Mouse (Mus musculus) testis, adult 2 months (tissue): ENCODE data around the gene Mboat7. TPM values are rescaled to one million over a fixed set of nuclear protein-coding genes. Genes with fewer than 3 reads are reported as not detected.
A peak's percentile ranks its signal among the peaks of the same experiment; 100 is the strongest.
"Not testable (repeated sequence)": the region's sequence is repeated elsewhere in the genome, so short reads cannot be mapped to it uniquely, and the experiment has no call there.

Source experiments
- H3K27ac ChIP-seq: fragments of 200-500 bp; 2 replicates; pipeline ENCODE4 v1.5.1; 2012; ENCODE audit warnings: low read depth, low read length; ENCODE audit not compliant: control insufficient read depth, insufficient read depth
- H3K27me3 ChIP-seq: fragments of 200-500 bp; 2 replicates; pipeline ENCODE4 v1.6.1; 2012; ENCODE audit warnings: mild to moderate bottlenecking, low read length, moderate library complexity; ENCODE audit not compliant: control insufficient read depth, insufficient read depth
- H3K36me3 ChIP-seq: fragments of 200-500 bp; 2 replicates; pipeline ENCODE4 v1.6.1; 2012; ENCODE audit warnings: mild to moderate bottlenecking, low read length; ENCODE audit not compliant: control insufficient read depth, insufficient read depth
- H3K4me1 ChIP-seq: fragments of 200-500 bp; 2 replicates; pipeline ENCODE4 v1.6.1; 2012; ENCODE audit warnings: low read length; ENCODE audit not compliant: control insufficient read depth, insufficient read depth
- H3K4me3 ChIP-seq: fragments of 200-500 bp; 2 replicates; pipeline ENCODE4 v1.5.1; 2012; ENCODE audit warnings: low read depth, mild to moderate bottlenecking, low read length, moderate library complexity, mixed read lengths; ENCODE audit not compliant: control insufficient read depth
- CTCF ChIP-seq: fragments of 200-500 bp; IDR thresholded peaks from 2 replicates; pipeline ENCODE4 v1.5.1; 2012; ENCODE audit warnings: low read depth, mild to moderate bottlenecking, inconsistent platforms, low read length, moderate library complexity; ENCODE audit not compliant: control insufficient read depth, insufficient read depth, insufficient replicate concordance
- POLR2A ChIP-seq: fragments of 200-500 bp; IDR thresholded peaks from 2 replicates; pipeline ENCODE4 v1.6.1; 2012; ENCODE audit warnings: low read depth, mild to moderate bottlenecking, inconsistent platforms, low read length, moderate library complexity; ENCODE audit not compliant: control insufficient read depth
- polyA plus RNA-seq: library from polyadenylated mRNA; depleted of rRNA; stranded (reverse); fragments of >200 nt; gene quantifications from 2 replicates; pipeline ENCODE4 v1.2.3, GENCODE M21; 2012

Gene Mboat7
- polyA plus RNA-seq, 1 experiment, result 14.9 TPM

DNA sequence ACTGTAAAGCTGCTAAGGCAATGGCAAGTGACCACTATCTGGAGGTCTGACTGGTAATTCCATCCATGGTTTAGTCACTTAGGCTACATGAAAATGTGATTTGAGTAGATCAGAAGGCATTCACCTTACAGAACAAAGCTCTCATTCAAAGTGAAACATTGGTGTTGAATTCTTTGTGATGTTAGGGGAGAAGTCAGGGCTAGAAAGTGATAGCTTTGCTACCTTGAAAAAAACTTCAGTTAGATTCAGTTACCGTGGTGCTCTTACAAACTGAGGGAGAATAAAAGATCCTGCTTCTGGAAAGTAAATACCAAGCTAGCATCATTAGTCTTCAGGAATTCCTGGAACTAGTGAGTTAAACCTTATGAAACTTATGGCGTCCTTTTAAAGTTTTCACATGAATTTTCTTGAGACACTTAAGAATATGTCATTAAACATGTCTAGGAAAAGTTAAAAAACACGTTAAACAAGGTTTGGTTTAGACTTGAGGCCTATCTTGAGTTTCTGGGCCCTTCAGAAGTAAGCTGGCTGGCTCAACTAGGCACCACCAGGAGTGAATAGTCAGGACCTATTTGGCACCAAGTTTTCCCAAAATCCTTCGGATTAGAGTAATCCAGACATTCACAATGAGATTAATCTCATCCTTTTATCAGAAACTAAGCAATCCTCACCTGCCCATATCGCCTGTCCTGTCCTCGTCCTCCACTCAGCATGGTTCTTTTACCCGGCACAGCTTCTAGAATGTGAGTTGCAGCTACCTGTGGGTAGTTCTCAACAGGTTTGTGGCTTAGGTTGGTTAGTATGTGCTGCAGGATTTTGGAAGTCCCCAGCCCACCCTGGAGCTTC, 14.5 kb upstream of the Mboat7 start:
- no peaks in the 10 kb centered on the region; the same call in 1 of the 2 replicates for H3K36me3 ChIP-seq
- no peaks in the 10 kb centered on the region for H3K4me1 ChIP-seq
- H3K27ac ChIP-seq, result no peak overlapping the region
- no peak overlapping the region for H3K4me3 ChIP-seq
- no peak for TF ChIP-seq POLR2A
- TF ChIP-seq CTCF, result no peak
- H3K27me3 ChIP-seq, result no peaks in the 10 kb centered on the region

DNA sequence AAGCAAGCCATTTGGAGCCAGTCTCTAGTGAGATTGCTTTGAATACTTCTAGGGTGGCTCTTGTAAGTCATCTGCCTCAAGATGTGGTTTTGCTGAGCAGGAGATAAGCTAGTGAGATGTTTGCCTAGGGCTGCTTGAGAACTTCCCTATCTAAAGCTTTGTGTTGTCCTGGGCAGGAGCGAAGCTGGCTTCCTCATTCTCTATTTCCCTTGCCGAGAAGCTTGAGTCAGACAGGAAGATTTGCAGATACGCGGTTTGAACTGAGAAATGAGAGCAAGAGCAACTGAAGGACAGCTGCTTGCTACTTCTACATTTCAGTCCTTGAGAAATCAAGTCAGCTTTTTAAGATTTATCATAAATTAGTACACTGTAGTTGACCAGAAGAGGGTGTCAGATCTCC, 13.7 kb upstream of the Mboat7 start:
- Histone ChIP-seq H3K36me3 (no peaks in the 10 kb centered on the region; the same call in 1 of the 2 replicates), H3K4me3 (no peak overlapping the region), H3K27ac (no peak overlapping the region), H3K27me3 (no peaks in the 10 kb centered on the region), H3K4me1 (no peaks in the 10 kb centered on the region)
- TF ChIP-seq POLR2A (no peak), CTCF (no peak)

DNA sequence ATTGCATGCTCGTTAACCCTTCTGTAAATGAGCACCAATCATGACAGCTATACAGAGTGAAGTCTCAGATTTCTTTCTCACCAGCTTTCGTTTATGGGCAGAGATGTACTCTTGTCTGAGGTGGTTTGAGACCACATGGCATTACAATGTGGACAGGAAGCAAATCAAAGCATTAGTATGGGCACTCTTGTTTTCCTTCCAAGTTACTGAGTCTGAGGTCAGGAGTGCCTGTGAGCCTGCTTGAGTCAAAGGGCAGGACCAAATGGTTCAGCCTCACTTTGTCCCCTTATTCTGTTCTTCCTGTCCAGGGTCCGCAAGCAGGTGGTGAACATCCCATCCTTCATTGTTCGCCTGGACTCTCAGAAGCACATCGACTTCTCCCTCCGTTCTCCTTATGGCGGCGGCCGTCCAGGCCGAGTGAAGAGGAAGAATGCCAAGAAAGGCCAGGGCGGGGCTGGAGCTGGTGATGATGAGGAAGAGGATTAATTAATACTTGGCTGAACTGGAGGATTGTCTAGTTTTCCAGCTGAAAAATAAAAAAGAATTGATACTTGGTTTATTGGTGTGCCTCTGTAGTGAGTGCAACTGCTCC, 13.1 kb upstream of the Mboat7 start:
- TF ChIP-seq POLR2A, result no peak
- no peak for TF ChIP-seq CTCF
- no peak overlapping the region for H3K27ac ChIP-seq
- no peaks in the 10 kb centered on the region for H3K27me3 ChIP-seq
- H3K4me3 ChIP-seq, result no peak overlapping the region
- no peaks in the 10 kb centered on the region for H3K4me1 ChIP-seq
- no peaks in the 10 kb centered on the region; the same call in 1 of the 2 replicates for H3K36me3 ChIP-seq

DNA sequence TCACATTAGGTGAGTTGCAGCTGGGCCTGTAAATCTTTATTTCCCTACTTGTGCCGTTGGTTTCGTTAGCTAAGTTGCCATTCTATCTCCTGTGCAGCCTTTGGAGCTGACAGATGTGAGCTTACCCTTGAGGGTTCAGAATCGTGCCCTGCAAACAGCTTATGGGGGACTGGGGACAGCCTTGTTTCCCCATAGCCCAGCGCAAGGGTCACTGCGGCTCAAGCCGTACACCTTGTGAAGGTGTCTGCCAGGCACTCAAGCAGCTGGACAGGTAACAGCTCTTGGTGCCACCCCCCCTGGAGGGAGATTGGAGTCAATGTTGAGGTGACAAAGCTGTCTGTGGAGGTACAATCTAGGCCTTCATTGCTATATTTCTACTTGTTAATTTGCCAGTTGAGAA, 12.6 kb upstream of the Mboat7 start:
- no peak overlapping the region; the same call in 1 of the 2 replicates for H3K4me3 ChIP-seq
- no peaks in the 10 kb centered on the region; the same call in 1 of the 2 replicates for H3K36me3 ChIP-seq
- no peaks in the 10 kb centered on the region for H3K4me1 ChIP-seq
- no peak overlapping the region for H3K27ac ChIP-seq
- TF ChIP-seq CTCF, result no peak
- TF ChIP-seq POLR2A, result no peak
- H3K27me3 ChIP-seq, result no peaks in the 10 kb centered on the region

DNA sequence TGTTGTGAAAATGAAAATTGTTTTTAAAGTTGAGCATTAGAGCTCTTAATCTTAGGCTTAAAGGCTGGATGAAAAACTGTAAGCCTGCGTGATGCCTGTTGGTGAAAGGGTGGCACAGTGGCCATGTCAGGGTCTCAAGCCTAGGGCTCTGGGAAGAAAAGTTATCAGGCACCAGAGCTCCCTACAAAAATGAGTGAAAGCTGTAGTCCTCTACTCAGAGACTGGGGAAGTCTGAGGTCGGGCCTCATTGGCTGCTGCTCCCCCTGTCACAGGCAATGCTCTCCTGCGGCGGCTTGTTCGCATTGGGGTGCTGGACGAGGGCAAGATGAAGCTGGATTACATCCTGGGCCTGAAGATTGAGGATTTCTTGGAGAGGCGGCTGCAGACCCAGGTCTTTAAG, 12.1 kb upstream of the Mboat7 start:
- H3K27ac ChIP-seq, H3K4me1 ChIP-seq, H3K36me3 ChIP-seq, H3K27me3 ChIP-seq: not testable (repeated sequence)
- H3K4me3 ChIP-seq, result peak overlapping the region; percentile 50

DNA sequence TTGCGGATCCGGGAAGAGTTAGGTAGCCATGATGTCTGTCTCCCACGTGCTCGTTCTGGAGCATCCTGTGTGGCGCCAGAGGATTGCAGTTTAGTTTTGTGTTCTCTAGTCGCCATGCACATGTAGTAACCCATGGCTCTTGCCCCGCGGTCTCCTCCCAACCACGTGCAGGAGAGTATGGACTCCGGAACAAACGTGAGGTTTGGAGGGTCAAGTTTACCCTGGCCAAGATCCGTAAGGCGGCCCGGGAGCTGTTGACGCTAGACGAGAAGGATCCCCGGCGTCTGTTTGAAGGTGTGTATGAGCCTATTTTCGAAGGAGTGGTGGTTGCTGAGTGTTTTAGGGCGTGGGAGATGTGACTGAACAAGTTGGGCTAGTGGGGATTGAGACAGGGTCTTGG, 11.2 kb upstream of the Mboat7 start:
- H3K36me3 ChIP-seq, result no peaks in the 10 kb centered on the region; the same call in 1 of the 2 replicates
- peak overlapping the region; percentile 86 for H3K27ac ChIP-seq

DNA sequence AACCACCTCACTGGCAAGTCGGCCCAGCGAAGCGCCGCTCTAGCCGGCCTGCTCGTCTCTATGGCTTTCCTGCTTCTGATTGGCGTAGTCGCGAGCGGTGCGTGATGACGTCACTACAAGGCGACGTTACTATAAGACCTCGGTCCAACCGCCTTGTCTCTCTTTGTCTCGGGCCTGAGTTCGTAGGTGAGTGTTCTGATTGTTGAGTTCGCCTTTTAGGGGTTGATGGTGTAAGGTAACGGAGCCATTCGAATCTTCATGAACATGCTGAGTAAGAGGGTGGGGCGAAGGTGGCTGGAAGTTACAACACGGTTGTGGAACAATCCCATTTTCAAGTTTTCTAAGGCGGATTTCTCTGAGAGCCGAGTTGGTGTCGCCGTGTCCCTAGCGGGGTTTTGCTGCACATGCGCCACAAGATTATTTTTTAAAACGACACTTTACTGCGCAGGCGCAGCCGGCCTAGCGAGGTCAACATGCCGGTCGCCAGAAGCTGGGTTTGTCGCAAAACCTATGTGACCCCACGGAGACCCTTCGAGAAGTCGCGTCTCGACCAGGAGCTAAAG, 10.6 kb upstream of the Mboat7 start, which contains the start of gene Rps9:
Rps9 (plus strand) TSS at position 115 of the 563 bp plus-strand sequence.
- TF ChIP-seq POLR2A (peak; percentile 99), CTCF (no peak)
- H3K4me3 ChIP-seq, result peak within 1 kb of the TSS; percentile 81
- H3K27me3 ChIP-seq, result no peaks in the 10 kb centered on the region
- H3K36me3 ChIP-seq, result no peaks in the 10 kb centered on the region; the same call in 1 of the 2 replicates
- no peaks in the 10 kb centered on the region for H3K4me1 ChIP-seq
- peak within 1 kb of the TSS; percentile 86 for H3K27ac ChIP-seq

More for the DNA sequence above, 11.2 kb upstream of the Mboat7 start:
- no peaks in the 10 kb centered on the region for H3K4me1 ChIP-seq
- H3K4me3 ChIP-seq, result peak overlapping the region; percentile 81
- H3K27me3 ChIP-seq, result no peaks in the 10 kb centered on the region
- TF ChIP-seq CTCF (no peak), POLR2A (no peak)
